Mouse (Mus musculus) frontal cortex, postnatal 14 days (tissue): ENCODE results near the gene Lhfpl5.

Source experiments
- DNase-seq, 2 experiments: peaks; one replicate each; pipeline ENCODE4 v3.0.0; 2022; ENCODE audit warnings: low spot score in 2 of 2

Gene Lhfpl5

DNA sequence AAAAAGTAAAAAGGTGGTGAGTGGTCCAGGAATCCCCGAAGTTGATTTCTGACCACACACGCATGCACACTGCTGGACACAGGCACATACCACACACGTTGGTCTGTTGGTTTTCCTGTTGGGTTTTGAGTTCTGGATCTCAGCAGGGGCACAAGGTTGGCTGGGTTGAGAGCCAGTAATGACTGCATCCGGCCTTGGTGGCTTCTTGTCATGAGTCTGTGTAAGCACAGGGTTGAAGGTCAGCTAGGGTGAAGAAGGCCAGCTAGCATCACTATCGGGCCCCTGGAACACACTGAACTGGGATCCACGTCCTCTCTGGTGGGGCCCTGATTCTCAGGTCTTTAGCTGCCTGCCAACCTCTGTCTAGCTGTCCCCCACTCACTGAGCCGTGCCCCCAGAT is 2.9 kb upstream of the Lhfpl5 start:
- no peak for DNase-seq

DNA sequence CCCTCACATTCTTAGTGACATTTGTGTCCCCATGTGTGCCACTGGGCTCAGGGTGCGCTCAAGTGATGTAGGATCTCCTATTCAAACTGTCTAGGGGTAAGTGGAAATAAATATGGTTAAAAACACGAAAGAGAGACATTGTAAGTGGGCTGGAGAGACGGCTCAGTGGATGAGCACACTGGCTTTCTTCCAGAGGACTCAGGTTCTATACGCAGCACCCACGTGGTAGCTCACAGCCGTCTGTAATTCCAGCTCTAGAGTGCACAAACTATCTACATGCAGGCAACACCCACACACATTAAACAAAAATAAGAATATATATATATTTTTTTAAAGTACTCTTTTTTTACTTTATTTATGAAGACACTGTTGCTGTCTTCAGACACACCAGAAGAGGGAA is 2.5 kb upstream of the Lhfpl5 start:
- no peak for DNase-seq

DNA sequence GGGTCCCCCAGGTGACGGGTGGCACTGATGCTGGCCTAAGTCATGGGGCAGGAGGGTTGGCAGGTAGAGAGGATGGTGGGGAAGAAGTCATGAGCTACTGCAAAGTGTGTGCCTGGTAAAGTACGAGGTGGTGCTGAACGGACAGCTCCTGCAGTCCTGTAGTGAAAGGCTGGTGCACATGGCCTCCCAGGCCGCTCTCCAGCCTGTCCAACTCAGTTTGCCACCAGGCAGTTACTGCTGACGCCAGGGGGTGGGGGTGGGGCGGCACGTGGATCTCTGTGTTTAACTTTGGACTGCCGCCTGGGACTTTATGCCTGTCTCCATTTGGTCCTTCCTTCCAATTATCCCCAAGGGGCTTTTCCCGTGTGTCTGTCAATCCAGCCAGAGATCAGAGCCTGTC is 5.0 kb downstream of the Lhfpl5 start:
- DNase-seq = no peak

DNA sequence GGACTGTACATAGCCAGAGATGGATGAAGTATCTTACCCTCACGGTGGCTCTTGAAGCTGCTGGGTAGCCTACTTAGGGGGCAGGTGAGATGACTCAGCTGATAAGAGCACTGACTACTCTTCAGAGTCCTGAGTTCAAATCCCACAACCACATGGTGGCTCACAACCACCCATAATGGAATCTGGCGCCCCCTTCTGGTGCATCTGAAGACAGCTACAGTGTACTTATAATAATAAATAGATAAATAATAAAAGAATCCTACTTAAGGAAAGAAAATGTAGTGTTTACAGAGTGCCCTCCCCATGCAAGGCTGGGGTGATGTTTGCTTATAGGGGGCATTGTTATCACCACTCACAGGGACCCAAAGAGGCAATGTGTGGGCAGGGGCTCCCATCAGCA is 5.6 kb downstream of the Lhfpl5 start:
- no peak for DNase-seq

DNA sequence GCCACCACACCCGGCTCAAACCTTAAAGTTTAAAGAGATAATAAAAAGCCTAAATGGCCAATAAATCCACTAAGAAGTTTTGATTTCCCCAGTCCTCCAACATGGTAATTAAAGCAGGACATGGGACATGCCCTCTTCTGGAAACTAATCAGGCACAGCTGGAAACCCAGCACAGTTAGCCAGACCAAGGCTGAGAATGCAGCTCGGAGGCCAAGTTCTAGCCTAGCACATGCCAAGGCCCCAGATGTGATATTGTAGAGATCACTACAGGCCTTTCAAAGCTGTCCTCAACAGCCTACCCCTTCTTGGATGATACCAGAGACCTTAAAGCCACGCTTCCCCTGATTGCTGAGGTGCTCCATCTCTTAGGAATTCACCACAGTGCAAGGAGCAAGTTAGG is 11.1 kb downstream of the Lhfpl5 start:
- DNase-seq = no peak

DNA sequence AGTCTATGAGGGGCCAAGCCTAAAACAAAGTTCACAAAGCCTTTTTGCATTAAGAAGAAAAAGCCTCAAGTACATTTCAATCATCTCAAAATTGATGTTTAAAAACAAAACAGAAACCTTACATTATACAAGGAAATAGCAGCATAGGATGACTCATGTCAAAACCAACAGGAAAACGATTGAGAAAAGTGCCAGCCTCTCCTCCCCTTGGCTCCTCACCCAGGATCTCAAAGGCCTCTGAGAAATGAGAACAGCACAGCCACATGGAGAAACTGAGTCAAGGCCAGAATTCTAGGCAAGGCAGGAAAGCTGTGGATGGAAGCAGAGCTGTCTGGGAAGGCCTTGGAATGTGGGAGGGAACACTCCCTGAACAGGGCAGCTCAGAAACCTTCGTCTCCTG is 13.2 kb downstream of the Lhfpl5 start:
- DNase-seq = no peak

DNA sequence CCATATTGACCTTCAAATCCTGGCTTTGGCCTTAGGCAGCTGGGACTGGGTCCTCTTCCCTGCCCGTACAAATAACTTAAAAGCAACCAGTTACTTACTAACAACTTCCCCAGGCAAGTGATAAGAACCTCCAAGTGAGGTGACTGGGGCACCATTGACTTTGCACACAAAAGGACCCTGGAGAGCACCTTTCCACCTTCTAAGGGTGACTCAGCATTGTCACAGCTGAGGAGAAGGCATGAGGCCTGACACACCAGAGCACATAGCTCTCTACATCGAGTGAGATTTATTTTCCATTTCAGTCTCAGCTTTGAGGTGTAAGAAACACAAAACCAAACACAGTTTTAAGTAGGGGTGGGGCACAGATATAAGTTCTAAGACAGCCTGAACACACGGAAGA is 15.2 kb downstream of the Lhfpl5 start:
- no peak for DNase-seq

DNA sequence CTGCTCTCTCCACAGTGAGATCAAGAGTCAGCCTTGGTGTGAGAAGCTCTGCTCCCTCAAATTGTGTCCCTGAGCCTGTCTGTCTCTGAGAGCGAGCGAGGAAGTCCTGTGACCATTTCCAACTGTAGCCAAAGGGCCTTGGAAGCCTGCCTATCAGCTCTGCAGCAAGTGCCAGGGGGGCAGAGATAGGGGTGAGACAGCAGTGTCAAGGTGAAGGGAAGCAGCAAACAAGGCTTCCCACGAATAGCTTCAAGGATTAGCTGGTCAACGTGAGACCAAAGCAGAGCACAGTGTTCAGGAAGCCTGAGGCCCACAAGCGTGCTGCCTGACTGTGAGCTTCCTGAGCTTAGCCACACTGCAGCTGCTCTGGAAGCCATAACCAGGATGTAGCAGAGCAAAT is 16.0 kb downstream of the Lhfpl5 start:
- no peak for DNase-seq

DNA sequence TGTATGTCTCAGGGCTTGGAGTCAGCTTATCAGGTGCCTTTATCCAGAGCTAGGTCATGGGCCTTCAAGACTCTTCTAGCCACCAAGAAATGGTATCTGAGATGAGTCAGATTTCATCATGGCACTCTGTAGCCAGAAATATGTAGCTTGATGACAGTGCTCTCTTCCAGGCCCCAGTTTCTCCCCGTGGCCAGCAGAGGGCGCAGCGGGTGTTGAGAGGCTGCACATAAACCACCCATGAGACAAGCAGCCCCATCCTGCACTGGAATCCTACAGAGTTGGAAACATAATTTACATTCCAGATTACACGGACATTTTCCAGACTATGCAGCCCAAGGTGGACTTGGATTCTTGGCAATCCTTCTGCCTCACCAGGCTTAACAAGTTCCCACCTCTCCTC is 17.6 kb downstream of the Lhfpl5 start:
- DNase-seq = peak; percentile 49 to 69

DNA sequence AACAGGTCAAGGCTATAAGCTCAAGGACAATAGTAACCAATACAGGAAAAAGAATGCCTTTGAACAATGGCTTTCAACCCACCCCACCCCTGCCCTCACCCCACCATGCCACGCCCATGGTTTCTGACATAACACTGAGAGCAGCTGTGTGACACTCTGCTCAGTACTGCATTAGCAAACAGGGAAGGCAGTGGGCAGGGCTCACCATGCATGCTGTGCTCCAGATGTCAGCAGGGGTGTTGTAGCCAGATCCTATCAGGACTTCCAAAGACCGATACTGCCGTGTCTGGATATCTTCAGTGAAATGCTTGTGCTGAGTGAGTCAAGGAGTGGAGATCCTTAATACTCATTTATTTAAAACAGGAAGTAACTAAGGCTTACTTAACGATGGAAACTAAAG is 18.5 kb downstream of the Lhfpl5 start:
- no peak for DNase-seq

DNA sequence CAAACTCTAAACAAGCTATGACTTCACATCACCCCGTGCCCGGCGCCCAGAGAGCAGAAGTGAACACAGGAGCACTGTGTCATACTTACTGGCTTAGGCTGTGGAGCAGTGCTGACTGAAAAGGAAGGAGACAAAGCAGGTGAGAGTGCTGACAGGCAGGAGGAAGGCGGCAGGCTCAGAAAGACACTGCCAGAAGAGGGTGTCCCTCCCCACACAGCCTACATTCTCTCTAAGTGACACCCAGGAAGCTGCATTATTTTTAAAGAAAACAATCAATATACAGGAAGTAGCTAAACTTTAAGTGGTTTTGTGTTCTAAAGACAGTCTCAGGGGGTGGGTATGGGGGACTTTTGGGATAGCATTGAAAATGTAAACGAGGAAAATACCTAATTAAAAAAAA is 25.3 kb downstream of the Lhfpl5 start:
- DNase-seq = no peak

DNA sequence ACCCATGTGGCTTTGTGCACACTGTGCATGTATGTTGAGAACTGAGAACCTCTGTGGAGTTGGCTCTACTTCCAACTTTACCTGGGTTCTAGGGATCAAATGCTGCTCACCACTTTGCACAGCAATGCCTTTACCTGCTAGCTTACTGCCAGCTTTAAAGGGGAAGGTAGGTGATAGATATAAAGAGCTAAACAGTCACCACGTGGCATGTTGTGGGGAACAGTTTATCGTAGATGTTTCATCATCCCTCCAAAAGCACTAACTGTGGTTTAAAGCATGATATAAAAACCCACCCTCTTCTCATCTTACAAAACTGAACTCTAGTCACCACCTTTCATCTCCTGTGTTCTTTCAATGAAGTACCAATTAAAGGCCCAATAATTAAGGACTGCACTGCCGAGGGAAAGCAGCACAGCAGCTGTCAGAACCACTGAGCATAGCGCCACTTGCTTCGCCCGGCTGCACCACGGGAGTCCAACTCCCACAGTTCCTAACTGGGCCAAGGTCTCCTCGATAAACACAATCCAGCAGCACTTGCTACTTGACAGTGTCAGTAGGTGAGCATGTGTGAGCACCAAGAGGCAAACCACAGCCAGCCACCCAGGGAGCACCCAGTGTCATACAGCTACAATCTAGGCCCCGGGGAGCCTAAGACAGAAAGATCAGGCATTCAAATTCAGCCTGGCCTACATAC is 26.3 kb downstream of the Lhfpl5 start:
- no peak for DNase-seq

DNA sequence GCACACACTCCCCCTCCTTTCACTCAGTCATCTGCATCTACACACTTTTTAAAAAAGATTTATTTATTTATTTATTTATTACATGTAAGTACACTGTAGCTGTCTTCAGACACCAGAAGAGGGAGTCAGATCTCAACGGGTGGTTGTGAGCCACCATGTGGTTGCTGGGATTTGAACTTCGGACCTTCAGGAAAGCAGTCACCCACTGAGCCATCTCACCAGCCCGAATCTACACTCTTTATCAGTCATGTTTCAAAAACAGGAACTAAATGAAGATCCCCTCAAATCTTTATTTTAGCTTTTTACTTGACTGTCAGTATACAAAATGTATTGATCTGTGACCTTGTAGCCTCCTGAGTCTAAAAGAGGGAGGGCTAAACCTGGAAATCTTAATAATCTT is 34.1 kb downstream of the Lhfpl5 start:
- no peak for DNase-seq

DNA sequence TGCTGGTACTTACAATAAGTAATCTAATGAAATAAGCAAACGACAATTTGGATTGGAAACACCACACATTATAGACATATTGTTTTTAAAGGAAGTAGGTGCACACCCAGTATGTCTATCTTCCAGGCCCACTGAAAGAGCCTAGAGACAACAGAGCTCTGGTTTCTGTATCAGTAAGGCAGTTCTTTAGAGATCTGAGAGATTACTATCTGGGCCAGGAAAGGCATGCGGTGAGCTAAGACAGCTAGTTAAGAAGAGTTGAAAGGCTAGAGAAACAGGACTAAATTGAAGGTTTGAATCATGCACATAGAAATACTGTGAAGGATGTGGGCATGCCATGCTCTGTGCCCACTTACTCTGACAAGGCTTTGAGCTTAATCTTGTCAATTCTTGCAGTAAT is 37.2 kb downstream of the Lhfpl5 start:
- DNase-seq = no peak

DNA sequence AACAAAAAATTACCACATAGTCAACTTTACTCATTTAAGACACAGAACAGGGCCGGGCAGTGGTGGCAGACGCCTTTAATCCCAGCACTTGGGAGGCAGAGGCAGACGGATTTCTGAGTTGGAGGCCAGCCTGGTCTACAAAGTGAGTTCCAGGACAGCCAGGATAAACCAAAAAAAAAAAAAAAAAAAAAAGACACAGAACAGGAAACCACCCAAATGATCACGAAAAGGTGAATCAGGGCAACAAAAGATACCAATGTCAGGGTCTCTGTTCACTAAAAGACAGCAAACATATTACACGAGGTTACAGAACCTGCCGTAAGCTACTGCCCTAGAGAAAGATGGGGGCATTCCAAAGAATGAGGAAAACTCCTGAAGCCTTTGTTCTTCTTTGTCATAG is 37.7 kb downstream of the Lhfpl5 start:
- DNase-seq = no peak

DNA sequence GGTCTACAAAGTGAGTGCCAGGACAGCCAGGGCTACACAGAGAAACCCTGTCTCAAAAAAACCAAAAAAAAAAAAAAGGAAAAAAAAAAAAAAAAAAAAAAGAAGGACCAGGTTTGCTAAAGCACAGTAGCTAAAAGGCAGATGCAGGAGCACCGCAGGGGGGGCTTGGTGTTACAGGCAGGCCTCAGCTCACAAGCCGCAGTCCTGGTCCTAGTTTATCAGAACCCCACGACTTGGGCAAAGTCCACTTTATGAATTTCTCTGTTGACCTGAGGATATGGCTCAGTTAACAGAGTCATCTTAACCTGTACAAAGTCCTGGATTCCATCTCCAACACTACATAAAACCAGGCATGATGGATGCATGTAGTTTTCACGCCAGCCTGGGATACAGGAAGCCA is 39.9 kb downstream of the Lhfpl5 start:
- no peak for DNase-seq

DNA sequence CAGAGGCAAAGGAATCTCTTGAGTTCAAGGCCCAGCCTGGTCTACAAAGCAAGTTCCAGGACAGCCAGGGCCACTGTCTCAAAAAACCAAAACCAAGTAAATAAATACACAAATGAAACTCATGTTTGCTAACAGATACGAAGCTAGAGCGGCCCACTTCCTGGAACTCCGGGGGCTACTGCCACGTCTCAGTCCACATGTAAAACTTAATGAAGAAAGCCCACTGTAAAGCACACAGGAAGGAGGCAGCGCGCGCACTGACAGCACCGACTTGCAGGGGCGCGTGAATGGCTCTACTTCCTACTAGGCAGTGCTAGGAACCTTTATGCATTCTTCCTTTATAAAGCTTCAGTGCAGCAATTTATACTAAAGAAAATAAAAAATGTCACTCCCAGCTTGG is 42.2 kb downstream of the Lhfpl5 start:
- no peak for DNase-seq

DNA sequence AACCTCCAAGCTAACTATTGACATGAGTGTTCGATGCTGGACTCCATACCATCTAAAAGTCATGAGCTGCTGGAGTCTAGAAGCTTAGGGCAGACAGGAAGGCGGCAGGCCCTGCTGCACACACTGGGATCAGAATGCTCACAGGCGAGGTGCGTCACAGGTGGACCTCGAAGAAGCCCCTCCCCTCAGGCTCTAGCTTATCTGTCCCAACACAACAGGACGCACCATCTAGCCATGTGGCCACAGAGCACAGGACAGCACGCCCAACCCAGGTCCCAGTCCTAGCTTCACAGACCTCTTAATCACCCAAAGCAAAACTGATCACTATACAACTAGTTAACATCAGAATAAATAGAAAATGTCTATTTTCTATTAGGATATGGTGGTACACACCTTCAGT is 42.7 kb downstream of the Lhfpl5 start:
- no peak for DNase-seq

DNA sequence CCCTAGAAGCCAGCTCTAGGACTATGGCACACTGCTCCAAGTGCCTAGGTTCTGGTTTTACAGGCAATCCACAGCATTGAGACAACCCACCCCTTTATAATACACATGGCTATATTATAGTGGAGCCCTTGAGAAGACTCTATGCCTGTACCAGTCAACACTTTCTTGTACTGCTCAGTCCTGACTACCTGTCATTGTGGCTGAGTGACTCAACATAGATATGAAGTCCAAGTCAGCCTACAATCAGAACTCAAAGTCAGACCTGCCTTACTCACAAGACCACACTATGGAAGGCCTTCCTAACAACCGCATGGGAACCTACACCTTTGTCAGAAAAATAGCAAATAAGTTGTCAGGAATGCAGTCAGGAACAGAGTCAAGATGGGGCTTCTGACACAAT is 43.3 kb downstream of the Lhfpl5 start:
- DNase-seq = no peak

DNA sequence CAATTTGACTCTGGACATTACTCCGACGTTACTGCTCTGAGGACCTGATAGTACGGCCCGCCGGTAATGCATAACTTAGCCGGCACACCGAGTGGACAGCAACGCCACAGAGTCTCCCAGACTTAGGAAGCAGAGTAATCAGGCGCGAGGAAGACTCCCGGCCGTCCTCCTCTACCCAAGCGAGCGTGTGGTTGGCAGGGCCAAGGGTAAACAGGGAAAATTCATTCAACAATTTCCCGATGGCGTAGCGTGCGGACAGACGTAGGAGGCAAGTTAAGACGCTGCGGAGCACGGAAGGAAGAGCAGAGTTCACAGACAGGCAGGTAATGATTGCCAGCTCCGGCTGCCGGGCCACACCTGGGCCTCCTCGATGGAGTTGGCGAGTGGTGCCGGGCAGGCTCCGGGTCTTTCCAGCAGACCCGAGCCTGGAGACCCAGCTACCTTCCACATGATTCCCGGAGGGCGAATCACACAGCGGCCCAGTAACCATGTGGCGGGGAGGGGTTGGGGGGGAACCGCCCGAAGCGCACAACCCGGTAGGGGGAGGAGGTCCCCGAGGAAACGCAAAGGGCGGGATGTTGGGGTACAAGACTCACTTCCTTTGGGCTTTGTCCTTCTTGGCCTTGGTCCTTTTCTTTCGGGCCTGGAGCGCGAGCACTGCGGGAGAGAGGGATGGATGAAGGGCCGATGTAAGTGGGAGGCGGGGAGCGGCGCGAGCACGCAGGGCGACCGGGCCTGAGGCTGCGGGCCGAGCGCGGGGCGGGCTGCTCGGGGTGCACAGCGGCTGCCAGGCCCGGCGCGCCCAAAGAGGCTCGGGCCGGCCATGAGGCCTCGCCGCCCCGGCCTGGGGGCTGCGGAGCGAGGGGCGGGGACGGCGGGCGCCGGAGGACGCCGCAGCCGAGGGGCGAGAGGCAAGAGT is 46.2 kb downstream of the Lhfpl5 start:
- DNase-seq = peak; percentile 26 to 37

DNA sequence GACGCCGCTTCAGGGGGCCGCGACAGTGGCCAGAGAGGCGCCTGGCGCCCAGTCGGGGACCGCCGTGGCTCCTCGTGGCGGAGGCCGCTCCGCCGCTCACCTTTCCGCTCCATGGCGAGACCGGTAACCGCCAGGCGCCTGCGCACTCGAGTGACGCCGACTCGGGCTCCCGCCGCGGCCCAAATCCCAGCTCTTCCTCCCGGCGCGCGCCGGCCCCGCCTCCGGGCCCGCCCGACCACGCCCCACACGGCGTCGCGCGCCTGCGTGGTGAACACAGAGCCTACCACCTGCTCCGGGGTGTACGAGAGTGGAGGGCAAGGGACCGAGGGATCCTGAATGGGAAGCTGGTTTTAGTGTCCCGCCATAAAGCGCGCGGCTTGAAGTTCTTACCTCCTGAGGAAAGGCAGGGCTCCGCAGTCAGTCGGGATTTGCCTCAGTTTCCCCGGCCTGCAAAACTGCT is 46.9 kb downstream of the Lhfpl5 start, which contains the start of gene Srpk1:
TSS of gene Srpk1 (minus strand) at position 410 of the 460 bp plus-strand sequence.
- peak; percentile 81 to 84 for DNase-seq

DNA sequence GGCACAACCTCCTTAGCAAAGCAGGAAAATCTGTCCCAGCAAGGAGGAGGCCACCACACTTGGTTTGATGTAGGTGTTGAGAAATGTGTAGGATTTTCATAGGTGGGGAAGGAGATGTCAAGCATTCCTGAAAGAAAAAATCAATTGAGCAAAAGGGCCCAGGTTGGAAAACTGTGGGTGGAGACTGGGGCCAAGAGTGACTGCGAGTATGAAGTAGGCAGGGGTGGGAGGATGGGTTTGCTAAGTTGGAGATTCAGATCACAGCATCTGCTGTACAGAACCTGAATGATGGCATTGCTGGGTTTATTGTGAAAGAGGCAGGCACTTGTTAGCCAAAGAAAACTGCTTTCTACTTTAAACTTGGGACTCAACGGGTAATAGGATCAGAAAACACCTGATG is 49.4 kb downstream of the Lhfpl5 start:
- no peak for DNase-seq

DNA sequence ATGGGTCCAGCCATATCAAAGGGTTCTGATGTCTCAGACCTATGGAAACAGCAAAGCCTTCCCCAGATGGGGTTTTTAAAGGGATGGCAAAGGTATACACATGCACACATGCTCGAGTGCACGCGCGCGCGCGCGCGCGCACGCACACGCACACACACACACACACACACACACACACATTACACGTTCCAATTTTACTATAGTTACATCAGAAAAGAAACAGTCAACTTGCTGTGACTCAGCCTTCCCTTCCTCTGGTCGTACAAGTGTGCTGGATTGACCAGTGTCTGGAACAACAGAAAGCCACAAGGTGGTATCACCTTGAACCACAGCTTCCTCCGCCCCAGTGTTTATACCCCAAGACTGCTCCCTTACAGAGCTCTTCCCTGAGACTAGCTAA is 49.9 kb downstream of the Lhfpl5 start:
- DNase-seq = no peak
